Mouse (Mus musculus): ENCODE measurements around the gene Psg27.
"Not testable (repeated sequence)": the region's sequence is repeated elsewhere in the genome, so short reads cannot be mapped to it uniquely, and the experiment has no call there.

The Psg27 gene

GRCm38 (mm10) chr7:18567205-18567604, at the start of gene Psg27:
Psg27 (minus strand) TSS chr7:18567305.
- Histone ChIP-seq H3K27me3 (ENCODE audit: control insufficient read depth, insufficient read depth, low read length, poor library complexity, severe bottlenecking) (no peaks in the 10 kb centered on the region), H3K36me3 (ENCODE audit: control insufficient read depth, insufficient read depth, low read length, poor library complexity, severe bottlenecking) (no peaks in the 10 kb centered on the region)
- DNase-seq (ENCODE audit: low read depth, low spot score): no peak

DNA sequence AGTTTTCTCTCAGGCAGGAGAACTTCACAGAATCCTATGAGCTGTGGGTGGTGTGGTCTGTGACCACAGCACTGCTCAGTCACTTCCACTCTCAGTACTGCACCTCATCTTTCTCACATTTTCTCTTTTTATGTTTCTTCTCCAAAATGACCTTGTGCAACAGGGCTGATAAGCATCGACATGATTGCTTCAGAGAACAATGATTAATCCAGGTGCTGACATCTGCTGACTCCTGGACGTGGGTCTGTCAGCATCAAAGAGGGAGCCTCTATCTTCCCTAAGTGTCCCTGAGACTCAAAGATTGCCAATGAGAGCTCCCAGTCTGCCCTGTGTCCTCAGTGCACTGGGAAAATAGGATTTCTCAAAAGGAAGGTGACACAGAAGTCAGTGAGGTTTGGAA, 49.3 kb upstream of the Psg27 start, which contains the start of gene Psg23:
Gene Psg23, minus strand, starts transcription at position 101 of the 400 bp plus-strand sequence.
- not testable (repeated sequence) for H3K36me3 ChIP-seq (ENCODE audit: control insufficient read depth, insufficient read depth, low read length, poor library complexity, severe bottlenecking); H3K27me3 ChIP-seq (ENCODE audit: control insufficient read depth, insufficient read depth, low read length, poor library complexity, severe bottlenecking); DNase-seq (ENCODE audit: low read depth, low spot score)

- no peak for DNase-seq (ENCODE audit: low read depth, low spot score)
- Histone ChIP-seq H3K27me3 (ENCODE audit: control insufficient read depth, insufficient read depth, low read length, poor library complexity, severe bottlenecking) (no peaks in the 10 kb centered on the region), H3K36me3 (ENCODE audit: control insufficient read depth, insufficient read depth, low read length, poor library complexity, severe bottlenecking) (no peaks in the 10 kb centered on the region)
These were observed 7.3 kb downstream of the Psg27 start for GRCm38 (mm10) chr7:18559850-18560249.

DNA sequence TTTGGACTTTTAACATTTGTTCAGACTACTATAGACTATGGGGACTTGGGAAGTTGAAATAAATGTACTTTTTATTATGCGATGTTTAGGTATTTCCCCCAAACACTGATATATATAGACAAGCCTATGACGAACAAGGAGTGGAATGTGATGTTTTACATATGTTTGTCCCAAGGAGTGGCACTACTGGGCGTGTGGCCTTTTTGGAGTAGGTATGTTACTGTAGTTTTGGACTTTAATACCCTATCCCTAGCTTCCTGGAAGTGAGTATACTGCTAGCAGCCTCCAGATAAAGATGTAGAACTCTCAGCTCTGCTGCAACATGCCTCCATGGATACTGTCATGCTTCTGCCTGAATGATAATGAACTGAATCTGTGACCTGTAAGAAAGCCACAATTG, 11.4 kb downstream of the Psg27 start:
- not testable (repeated sequence) for DNase-seq (ENCODE audit: low read depth, low spot score); H3K36me3 ChIP-seq (ENCODE audit: control insufficient read depth, insufficient read depth, low read length, poor library complexity, severe bottlenecking); H3K27me3 ChIP-seq (ENCODE audit: control insufficient read depth, insufficient read depth, low read length, poor library complexity, severe bottlenecking)

GRCm38 (mm10) chr7:18533420-18533819, 33.7 kb downstream of the Psg27 start:
- Histone ChIP-seq H3K36me3 (ENCODE audit: control insufficient read depth, insufficient read depth, low read length, poor library complexity, severe bottlenecking) (no peaks in the 10 kb centered on the region), H3K27me3 (ENCODE audit: control insufficient read depth, insufficient read depth, low read length, poor library complexity, severe bottlenecking) (no peaks in the 10 kb centered on the region)
- no peak for DNase-seq (ENCODE audit: low read depth, low spot score)

GRCm38 (mm10) chr7:18532169-18532568, 34.9 kb downstream of the Psg27 start, which contains the start of gene Psg25:
Psg25 (minus strand) TSS chr7:18532269.
- DNase-seq (ENCODE audit: low read depth, low spot score): no peak
- Histone ChIP-seq H3K27me3 (ENCODE audit: control insufficient read depth, insufficient read depth, low read length, poor library complexity, severe bottlenecking) (no peaks in the 10 kb centered on the region), H3K36me3 (ENCODE audit: control insufficient read depth, insufficient read depth, low read length, poor library complexity, severe bottlenecking) (no peaks in the 10 kb centered on the region)

- no peak for DNase-seq (ENCODE audit: low read depth, low spot score)
- no peaks in the 10 kb centered on the region for H3K27me3 ChIP-seq (ENCODE audit: control insufficient read depth, insufficient read depth, low read length, poor library complexity, severe bottlenecking)
- no peaks in the 10 kb centered on the region for H3K36me3 ChIP-seq (ENCODE audit: control insufficient read depth, insufficient read depth, low read length, poor library complexity, severe bottlenecking)
These were observed 42.4 kb downstream of the Psg27 start for GRCm38 (mm10) chr7:18524668-18525067.

- not testable (repeated sequence) for H3K36me3 ChIP-seq (ENCODE audit: control insufficient read depth, insufficient read depth, low read length, poor library complexity, severe bottlenecking); H3K27me3 ChIP-seq (ENCODE audit: control insufficient read depth, insufficient read depth, low read length, poor library complexity, severe bottlenecking); DNase-seq (ENCODE audit: low read depth, low spot score)
These were observed 54.3 kb downstream of the Psg27 start for GRCm38 (mm10) chr7:18512848-18513247.

DNA sequence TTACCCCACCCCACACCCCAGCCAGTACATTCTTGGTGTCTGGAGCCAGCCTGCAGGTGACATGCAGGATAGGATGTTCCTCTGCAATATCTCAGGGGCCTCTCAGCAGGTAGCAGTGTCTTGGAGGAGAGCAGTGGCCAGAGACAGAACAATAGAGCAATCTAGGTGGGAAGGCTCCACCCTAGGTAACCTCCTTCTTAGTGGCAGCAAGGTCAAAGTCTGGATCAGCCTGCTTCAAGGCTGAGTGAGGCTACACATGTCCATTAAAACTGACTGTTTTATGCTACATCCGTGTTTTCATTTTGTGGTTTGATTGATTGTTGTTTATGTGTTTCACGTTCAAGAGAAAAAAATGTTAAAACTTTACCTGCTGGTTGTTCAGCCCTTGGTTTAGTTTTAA, 54.7 kb downstream of the Psg27 start:
- not testable (repeated sequence) for DNase-seq (ENCODE audit: low read depth, low spot score); H3K27me3 ChIP-seq (ENCODE audit: control insufficient read depth, insufficient read depth, low read length, poor library complexity, severe bottlenecking); H3K36me3 ChIP-seq (ENCODE audit: control insufficient read depth, insufficient read depth, low read length, poor library complexity, severe bottlenecking)

- Histone ChIP-seq H3K27me3 (ENCODE audit: control insufficient read depth, insufficient read depth, low read length, poor library complexity, severe bottlenecking) (no peaks in the 10 kb centered on the region), H3K36me3 (ENCODE audit: control insufficient read depth, insufficient read depth, low read length, poor library complexity, severe bottlenecking) (no peaks in the 10 kb centered on the region; the same call in 1 of the 2 replicates)
- no peak for DNase-seq (ENCODE audit: low read depth, low spot score)
These were observed 55.6 kb downstream of the Psg27 start for GRCm38 (mm10) chr7:18511479-18511878.
